Mouse (Mus musculus) adrenal gland (tissue): Measurements from ENCODE around the gene Ppp2ca.

Experiments used
- intact Hi-C: fragments of 180-260 bp; cut with DNase I; formaldehyde crosslinking; loops from one replicate; pipeline ENCODE4 v1.15.1; 2025
- long read RNA-seq, 2 experiments: library from polyadenylated mRNA; unstranded; transcript quantifications; one replicate each; pipeline ENCODE4 v2.0.0; 2020; ENCODE audit warnings: borderline replicate concordance in 1 of 2; ENCODE audit not compliant: insufficient replicate concordance in 1 of 2

Ppp2ca gene
- long read RNA-seq, experiment 1, full-length matches to known transcripts: 24 of 32 reads
- long read RNA-seq, experiment 1, partial matches to known transcripts: 7 of 32 reads
- long read RNA-seq, experiment 1, other reads (novel, unspliced or antisense): 1 of 32 reads
- long read RNA-seq, experiment 2, full-length matches to known transcripts: 111 of 123 reads
- long read RNA-seq, experiment 2, partial matches to known transcripts: 11 of 123 reads
- long read RNA-seq, experiment 2, other reads (novel, unspliced or antisense): 1 of 123 reads

DNA sequence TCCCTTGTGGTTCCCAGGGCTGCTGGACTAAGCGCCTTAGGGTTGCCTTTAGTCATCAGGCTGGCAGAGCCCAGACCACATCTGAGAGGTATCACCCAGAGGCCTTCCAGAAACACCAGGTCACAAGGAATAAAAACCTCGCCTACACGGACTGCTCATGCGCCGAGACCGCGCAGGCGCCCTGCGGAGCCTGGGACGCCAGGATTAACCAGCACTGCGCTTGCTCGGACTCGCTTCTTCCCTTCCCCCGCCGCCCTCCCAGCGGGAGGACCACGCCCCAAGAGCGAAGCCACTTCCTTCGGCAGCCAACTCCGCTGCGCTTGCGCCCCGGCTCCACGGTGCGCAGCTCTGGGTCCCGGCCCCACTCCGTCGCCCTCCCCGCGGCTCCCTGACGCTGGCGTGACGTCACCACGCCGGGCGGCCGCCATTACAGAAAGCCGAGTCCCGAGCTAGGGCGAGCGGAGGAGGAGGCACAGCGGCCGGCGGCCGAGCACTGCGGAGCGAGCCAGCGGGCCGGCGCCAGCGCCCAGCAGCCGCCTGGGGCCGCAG is at the start of gene Ppp2ca:
Ppp2ca (plus strand) TSS at position 284 of the 549 bp plus-strand sequence.
- intact Hi-C loops: no loop called here

DNA sequence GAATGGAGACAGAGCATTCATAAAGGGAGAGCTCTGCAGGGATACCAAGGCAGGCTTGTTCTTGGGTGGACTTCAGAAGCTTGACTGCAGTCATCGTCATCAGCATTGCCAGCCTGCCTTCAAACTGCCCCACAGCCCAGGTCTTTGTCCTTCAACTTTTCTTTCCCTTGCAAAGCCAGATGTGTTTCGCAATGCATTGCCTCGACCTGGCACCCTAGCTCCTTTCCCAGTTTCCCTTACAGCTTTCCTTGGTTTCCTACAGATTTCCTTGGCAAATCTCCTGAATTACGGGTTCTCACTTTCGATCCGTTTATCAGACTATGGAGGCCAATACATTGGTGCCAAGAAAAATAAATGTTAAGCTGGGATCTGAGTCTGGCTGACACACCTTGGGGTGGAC is 45.1 kb upstream of the Ppp2ca start:
- intact Hi-C loops: no loop called here

DNA sequence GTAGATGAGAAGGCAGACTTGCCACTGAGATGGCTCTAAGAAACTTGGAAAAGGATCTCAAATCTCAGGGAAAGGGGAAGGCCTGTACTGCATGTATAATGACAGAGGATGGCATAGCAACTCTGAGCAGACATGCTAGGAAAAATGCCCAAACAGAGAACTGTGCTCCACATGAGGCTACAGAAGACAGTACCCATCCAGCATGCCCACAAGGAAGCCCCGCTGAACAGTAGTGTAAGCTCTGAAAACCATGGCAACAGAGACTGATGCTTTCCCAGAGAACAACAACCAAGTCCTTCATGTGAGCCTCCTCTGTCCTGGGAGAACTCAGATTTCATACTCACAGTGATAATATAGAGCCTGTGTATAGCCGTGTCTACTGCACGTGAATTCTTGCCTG is 43.8 kb upstream of the Ppp2ca start:
- intact Hi-C loops: no loop called here

DNA sequence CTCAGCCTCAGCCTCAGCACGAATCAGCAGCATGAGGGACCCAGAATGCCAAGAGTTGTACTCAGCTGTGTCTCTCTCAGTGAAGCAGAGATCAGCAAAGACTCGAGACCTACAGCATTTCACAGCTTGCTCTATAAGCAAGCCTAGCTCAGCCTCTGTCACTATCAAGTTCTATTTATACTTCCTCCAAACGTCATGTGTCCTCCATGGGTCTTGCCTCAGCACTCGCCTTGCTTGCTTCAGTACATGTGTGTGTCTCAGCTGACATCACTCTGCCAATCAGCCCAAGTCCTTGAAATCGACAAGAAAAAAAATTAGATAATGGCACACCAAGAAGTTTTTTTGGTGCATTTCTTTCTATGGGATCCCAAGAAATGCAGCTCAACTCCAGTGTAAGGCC is 42.3 kb upstream of the Ppp2ca start:
- intact Hi-C loops: no loop called here

DNA sequence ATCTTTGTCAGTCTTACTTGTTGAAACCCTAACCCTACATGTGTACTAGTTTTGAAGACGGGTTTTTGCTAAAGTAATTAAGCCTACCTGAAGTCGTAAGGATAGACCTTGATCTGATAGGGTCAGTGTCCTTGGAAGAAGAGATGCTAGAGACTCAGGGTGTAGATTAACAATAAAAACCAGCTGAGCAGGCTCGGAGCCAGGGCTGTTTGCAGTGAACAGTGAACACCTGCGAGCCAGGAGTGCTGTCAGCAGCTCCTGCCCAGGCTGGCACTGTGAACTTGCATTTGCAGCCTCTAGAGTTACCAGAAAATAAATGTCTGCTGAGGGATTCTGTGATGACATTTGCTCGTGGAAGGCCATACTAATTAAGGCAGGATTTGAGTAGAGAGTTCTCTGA is 39.5 kb upstream of the Ppp2ca start:
- intact Hi-C loops: no loop called here

DNA sequence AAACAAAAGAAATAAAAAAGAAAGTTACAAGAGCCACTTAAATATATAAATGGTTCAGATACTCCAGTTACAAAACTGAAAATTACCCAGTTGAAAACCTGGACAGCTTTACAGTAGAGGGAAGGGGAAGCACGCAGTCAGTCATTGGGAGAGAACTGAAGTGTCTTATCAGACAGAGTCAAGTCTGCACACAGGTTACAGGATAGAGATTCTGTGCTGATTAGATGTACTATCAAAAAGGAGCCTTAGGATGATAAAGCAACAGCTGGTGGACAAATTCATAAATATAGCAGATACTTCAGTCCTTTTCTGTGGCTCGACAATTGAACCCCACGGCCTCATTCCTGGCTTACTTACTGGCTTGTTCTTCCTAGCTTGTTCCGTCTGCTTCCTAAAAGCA is 38.2 kb upstream of the Ppp2ca start:
- intact Hi-C loops: loop anchor here (10.0 kb wide), 1 partner anchor 64 kb away; no protein-coding TSS in a partner anchor

DNA sequence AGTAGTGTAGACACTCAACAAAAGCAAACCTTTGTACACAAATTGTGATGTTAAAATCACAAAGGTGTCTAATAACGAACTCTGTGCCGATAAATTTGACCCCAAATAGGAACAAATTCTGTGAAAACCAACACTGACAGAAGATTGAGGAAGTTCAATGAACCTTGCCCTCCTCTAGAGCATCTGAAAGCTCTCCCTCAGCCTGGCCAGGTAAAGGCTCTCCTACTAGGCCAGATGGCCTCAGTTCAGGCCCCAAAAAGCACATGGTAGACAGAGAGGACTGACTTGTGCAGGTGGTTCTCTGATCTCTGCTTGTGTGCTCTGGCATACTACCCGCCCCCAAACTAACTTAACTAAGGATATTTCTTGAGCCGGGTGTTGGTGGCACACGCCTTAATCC is 36.1 kb upstream of the Ppp2ca start:
- intact Hi-C loops: loop anchor here (10.0 kb wide), 1 partner anchor 62 kb away; no protein-coding TSS in a partner anchor

DNA sequence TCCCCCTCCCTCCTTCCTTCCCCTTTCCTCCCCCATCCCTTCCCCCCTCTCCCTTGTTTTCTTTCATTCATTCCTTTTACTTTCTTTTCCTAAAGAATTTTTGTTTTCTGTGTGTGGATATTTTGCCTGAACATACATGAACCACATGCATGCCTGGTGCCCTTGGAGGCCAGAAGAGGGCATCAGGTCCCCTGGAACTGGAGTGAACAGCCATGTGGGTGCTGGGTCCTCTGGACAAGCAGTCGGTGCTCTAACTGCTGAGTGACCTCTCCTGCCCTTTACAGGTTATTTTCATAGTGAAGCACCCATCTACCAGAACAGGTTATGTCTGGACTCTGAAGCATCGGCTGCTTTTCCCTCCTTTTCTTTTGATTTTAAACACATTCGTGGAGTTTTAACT is 34.1 kb upstream of the Ppp2ca start:
- intact Hi-C loops: loop anchor here (10.0 kb wide), 1 partner anchor 60 kb away; no protein-coding TSS in a partner anchor

DNA sequence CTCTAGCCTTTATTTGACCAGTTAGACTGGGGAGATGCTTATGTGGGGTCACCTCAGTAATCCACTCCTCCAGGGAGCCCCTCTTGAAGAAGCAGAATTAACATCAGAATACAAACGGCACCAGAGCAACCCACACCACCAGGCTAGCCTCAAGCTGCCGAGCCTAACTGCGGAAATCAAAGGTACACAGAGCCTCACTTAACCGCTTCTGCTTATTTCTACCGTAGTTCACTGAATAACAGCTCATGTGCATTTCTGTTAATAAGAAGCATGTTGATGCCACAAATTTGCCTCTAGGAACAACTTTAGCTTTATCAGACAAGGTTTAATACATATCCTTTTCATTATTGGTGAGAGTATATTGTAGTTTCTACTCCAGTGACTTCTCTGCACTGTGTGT is 32.6 kb upstream of the Ppp2ca start:
- intact Hi-C loops: loop anchor here (10.0 kb wide), 1 partner anchor 59 kb away; no protein-coding TSS in a partner anchor

DNA sequence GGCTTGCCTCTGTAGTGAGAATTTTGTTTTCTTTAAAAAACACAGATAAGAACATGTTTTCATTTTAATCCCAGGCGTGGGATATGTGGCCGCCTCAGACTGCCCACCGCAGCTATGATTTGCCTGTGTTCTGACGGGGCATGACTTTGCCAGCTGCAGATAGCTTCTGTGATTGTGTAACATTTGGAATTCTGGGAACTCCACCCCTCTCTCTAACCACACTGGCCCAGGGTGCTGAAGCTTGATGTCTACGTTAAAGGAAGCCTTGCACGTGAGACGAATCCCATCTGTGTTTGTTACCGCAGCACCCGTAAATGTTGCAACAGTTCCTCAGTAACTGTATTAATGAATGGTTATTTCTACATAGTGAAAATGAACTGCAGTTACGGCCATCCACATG is 26.7 kb upstream of the Ppp2ca start:
- intact Hi-C loops: no loop called here

DNA sequence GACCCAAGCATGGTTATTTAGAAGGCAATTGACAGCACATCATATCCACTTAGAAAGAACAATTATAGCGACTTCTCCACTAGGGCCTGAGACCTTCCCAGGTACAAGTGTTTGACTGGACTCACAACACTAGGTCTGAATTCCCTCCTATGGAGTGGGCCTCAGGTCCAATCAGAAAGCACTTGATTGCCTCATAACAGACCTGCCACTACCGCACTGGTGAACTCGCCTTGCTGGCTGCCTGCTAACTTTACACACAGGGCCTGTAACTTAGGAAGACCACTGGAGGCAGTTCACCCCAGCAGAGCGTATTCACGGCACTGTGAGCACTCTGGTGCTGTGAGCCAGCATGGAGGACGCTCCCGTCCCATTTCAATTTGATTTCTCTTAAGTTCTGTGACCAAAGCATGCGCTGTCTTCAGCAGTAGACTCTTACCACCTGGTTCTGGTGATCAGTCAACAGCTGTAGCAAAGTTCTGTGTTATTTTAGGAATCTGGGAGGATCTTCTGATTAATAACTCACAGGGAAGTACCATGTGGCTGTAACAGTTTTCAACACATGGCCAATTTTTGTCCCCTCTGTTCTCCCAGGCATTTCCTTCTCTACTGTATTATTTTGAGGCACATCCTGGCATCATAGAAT is 24.8 kb upstream of the Ppp2ca start:
- intact Hi-C loops: no loop called here

DNA sequence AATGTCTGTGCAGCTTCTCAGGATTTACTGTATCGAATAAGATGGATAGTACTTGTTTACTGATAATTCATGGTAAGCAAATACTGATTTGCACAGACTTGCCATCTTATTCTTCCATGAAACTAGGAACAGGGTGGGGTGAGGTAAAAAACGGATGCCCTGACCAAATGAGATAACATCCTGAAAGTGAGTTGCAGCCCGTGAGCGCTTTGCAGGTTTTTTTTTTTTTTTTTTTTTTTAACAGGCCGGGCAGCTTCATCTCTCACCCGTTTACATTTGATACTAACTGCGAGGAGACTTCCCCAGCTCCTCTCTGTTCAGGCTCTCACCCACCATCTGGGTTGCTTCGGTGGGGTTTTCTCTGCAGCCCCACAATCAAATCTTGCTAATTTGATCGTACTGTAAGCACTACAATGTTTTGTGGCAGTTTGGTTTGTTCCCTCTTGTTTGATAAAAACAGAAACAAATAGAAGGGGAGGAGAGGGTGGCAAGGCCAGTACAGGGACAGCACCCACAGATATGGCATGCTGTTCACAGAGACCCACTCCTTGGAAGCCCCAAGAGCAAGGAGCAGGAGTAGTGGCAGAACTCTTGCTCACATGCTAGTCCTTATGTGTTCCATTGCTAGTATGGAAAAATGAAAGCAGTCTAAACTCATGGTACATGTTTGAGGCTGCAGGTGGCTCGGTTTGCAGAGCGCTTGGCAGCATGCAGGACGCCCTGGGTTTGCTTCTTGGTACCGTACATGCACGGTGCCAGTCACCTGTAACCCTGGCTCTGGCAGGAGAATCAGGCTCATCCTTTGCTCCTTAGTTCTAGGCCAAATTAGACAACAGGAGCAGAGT is 23.6 kb upstream of the Ppp2ca start:
- intact Hi-C loops: no loop called here

DNA sequence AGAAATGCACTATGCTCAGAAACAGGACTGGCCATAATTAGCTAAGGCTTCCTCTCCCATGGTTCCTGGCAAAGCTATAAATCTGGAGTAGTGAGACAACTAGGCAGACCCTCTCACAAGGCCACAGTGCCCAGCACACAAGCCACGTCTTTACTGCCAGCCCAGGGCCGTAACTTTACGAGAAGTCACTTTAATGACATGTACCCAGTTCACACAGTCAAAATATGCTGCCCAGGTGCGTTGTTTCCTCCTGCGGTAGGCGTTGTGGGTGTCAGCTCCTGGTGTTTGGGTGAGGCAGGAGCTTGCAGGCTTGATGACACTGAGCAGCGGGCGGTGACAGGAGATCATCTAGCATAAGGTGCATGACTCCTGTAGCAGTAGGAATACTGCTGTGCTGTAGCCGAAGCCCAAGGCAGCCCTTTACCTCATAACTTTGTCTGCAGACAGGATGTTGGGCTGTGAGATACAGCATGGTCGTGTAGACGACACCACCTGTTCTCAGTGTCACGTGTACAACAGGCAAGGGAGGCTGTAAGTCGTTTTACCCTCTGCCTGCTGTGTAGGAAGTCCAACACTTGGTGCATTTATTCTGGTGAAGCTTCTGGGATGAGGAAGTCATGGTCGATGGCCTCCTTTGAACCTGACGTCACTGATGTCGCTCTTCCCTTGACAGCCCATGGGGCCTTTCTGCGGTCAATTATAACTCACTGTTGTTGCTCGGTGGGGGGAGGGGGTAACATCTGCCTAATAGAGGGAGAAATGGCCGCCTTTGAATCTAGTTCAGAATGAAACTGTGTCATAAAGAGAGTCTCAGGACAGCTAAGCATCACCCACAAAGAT is 22.5 kb upstream of the Ppp2ca start:
- intact Hi-C loops: no loop called here

DNA sequence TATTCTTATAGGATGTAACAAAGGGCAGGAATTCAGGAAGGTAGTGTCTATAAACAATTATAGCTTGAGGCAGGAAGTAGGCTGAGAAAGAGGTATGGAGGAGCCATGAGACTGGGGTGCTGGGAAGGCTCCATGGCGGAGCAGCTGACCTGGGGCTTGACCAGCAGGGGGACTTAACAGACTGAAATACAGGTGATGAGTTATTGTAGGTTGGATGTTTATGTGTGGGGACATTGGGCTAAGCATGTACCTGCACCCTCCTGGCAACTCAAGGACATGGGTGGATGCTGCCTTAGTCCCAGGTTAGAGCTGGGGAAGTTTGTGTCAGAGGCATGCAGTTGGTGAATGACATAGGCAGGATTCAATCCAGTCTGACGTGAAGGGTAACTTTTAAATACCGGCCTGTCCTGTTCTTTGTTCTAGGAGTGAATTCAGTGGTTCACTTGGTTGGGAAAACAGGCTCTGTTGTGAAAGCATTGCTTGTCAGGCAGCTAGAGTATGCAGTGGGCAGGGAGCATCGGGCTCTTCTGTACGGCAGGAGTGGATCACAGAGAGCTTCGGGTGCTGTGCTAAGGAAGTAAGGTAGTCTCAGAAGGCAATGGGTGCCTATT is 21.6 kb upstream of the Ppp2ca start:
- intact Hi-C loops: no loop called here

DNA sequence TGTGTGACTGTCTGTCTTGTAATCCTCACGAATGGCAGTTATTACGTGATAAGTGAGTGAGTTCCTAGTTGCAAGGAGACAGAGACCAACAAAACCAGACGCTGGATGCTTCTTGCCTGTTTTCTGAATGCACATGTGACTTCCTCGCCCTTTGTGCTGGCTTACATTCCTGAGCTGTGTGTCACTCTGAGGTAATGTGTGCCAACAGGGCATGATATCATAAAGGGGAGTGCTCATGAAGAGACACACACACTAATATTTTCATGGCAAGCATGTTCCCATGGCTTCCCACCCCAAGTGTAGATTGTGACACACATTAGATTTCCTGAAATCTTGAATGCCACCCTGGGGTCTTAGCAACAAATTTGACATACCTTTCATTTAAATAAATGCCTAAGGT is 20.5 kb upstream of the Ppp2ca start:
- intact Hi-C loops: no loop called here

DNA sequence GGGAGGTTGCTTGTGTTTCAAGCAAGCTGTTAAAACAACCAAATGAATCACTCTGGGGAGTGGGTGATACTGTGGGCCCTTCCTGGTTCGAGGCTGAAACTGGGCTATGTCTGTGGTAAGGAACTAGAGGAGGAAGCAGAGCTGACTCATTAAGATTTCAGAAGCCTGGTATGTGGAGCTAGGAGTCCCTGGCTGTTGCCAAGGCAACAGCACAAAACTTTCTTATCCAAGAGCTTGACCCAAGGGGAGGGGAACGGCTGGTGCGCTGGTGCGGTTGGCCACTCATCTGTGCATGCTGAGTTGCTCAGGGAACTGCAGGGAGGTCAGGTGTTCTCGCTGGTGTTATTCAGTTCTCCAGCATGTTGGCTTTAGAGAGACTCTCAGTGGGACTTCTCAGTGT is 18.5 kb upstream of the Ppp2ca start:
- intact Hi-C loops: no loop called here

DNA sequence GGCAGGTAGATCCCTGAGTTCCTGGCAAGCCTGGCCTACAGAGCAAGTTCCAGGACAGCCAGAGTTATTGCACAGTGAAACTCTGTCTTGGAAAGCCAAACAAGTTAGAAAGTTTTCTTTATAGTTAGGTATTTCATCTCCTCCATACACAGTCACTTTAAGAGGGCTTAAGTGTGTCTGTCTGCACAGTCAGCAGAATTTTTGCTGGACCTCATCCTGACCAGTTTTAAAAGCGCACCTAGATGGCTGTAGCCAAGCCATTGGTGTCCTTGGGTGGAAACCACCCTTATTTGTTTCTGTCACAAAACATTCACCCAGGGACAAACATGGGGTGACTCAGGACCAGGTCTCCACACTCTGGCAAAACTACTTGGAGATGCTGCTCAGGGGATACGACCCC is 17.8 kb upstream of the Ppp2ca start:
- intact Hi-C loops: no loop called here

DNA sequence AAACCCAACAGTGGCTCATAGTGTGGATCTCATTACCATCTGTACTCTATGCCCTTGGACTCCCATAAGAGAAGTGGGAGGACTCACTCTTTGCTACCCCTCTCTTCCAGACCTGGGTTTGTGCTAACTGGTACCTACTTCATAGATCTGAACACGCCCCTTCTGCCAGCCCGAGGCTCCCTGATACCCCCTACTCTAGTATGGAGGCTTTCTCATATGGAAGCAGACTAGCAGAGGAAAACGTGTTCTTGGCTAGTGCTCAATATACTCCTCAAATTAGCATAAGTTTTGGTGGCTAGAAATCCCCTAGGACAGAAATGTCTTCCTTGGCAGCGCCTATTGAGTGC is 12.7 kb upstream of the Ppp2ca start:
- intact Hi-C loops: no loop called here

DNA sequence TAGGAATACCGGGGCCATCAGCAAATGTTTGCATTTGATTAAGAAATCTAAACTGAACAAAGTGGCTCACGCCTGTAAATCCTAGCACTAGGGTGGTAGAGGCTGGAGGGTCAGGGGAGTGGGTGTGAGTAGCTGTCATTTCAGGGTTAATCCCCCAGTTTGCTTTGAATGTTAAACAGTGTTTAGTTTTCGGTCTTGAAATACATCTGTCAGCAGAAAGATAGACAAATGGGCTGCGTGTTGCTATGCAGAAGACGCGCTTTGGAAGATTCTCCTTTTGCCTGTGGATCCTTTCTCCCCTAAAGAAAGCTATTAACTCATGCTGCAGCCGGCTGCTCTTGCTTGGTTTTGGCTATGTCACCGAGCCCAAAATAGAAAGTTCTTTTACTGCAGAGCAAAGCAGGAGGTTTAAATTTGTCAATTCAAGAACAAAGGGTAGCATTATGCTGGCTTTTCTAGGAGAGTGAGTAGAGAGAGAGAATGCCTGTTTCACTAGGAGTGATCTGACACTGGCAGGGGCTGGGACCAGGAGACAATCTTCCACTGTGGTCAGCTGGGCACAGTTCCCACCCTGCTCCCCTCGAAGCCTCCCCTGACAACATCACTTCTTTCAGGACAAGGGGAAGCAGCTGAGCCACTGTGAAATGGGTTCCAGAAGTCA is 12.1 kb upstream of the Ppp2ca start:
- intact Hi-C loops: no loop called here

DNA sequence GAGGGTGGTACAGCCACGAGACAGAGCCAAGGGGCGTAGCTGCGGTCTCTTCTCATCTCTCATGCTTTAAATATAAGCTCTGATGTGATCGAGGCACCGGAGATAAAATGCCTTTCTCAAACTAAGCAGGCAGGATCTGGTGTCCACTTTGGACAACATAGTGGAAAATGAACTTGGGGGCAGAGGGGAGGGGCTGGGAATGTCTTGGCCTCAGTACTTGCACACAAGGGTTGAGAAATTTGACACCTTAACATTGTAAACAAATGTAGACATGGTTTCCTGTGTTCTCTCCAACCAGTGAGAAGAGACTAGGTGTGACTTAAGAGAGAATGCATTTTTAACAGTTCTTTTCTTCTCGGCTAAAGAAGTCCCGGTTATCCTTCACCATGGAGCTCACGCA is 9.2 kb upstream of the Ppp2ca start:
- intact Hi-C loops: no loop called here
